Mouse (Mus musculus): ENCODE measurements at regions not wholly inside any gene's neighbourhood (a gene's known extent, or its start where the extent isn't known, plus 50 kb on each side); places are given as distances from the start of the nearest gene placed in this dataset.

GRCm38 (mm10) chrX:60719428-60720151 is 127.1 kb upstream of the Atp11c start:
- Histone ChIP-seq H3K4me2 (peak overlapping the region; percentile 37), H3K4me3 (no peak overlapping the region)
- WGBS, result 21% methylated on average over 13 of the region's 13 CpGs

GRCm38 (mm10) chrX:60718794-60719193 is 126.3 kb upstream of the Atp11c start:
- H3K9me3 ChIP-seq (replicated peaks), result no peaks in the 10 kb centered on the region
- 24% methylated on average over 6 of the region's 6 CpGs for WGBS
- no peak for ATAC-seq
- H3K9ac ChIP-seq, result no peak overlapping the region
- no peaks in the 10 kb centered on the region for H3K27me3 ChIP-seq
- H3K4me3 ChIP-seq, result no peak overlapping the region
- H3K4me1 ChIP-seq, result peaks cover 21% of the 10 kb centered on the region
- H3K4me2 ChIP-seq, result peak overlapping the region; percentile 45
- H3K36me3 ChIP-seq (ENCODE audit: poor library complexity, severe bottlenecking), result no peaks in the 10 kb centered on the region
- H3K27ac ChIP-seq, result no peak overlapping the region

More at GRCm38 (mm10) chrX:60719428-60720151, 127.1 kb upstream of the Atp11c start:
- Histone ChIP-seq H3K27me3 (no peaks in the 10 kb centered on the region), H3K9ac (no peak overlapping the region), H3K27ac (peak overlapping the region; percentile 51; the same call in 1 of the 2 replicates), H3K36me3 (ENCODE audit: poor library complexity, severe bottlenecking) (no peaks in the 10 kb centered on the region), H3K4me1 (peaks cover 21% of the 10 kb centered on the region), H3K9me3 (replicated peaks) (no peaks in the 10 kb centered on the region)
- peak; percentile 79; the same call in 1 of the 2 replicates for ATAC-seq

GRCm38 (mm10) chrX:60718156-60718769 is 125.8 kb upstream of the Atp11c start:
- H3K36me3 ChIP-seq (ENCODE audit: poor library complexity, severe bottlenecking), result no peaks in the 10 kb centered on the region
- peak overlapping the region; percentile 3; the same call in 1 of the 2 replicates for H3K4me3 ChIP-seq

GRCm38 (mm10) chrX:60681036-60681706 is 88.7 kb upstream of the Atp11c start:
- H3K9me3 ChIP-seq (replicated peaks), result no peaks in the 10 kb centered on the region

More at GRCm38 (mm10) chrX:60718156-60718769, 125.8 kb upstream of the Atp11c start:
- Histone ChIP-seq H3K4me1 (peaks cover 21% of the 10 kb centered on the region), H3K9me3 (replicated peaks) (no peaks in the 10 kb centered on the region), H3K4me2 (peak overlapping the region; percentile 45), H3K27me3 (no peaks in the 10 kb centered on the region), H3K9ac (no peak overlapping the region), H3K27ac (no peak overlapping the region)
- WGBS, result 28% methylated on average over 11 of the region's 11 CpGs
- peak; percentile 52 for ATAC-seq

GRCm38 (mm10) chrX:60644726-60645318 is 52.3 kb upstream of the Atp11c start:
- no peaks in the 10 kb centered on the region for H3K4me1 ChIP-seq
- H3K36me3 ChIP-seq (ENCODE audit: poor library complexity, severe bottlenecking), result no peaks in the 10 kb centered on the region
- 0 out of 2 replicates have a peak, but pooled peaks have one; percentile 30 for ATAC-seq
- no peaks in the 10 kb centered on the region for H3K9me3 ChIP-seq (replicated peaks)
- H3K9ac ChIP-seq, result no peak overlapping the region
- no peaks in the 10 kb centered on the region for H3K27me3 ChIP-seq
- WGBS, result 19% methylated on average over 10 of the region's 10 CpGs
- peak overlapping the region; percentile 42 for H3K4me2 ChIP-seq
- H3K4me3 ChIP-seq, result no peak overlapping the region
- H3K27ac ChIP-seq, result no peak overlapping the region

More at GRCm38 (mm10) chrX:60681036-60681706, 88.7 kb upstream of the Atp11c start:
- Histone ChIP-seq H3K4me3 (no peak overlapping the region), H3K27me3 (no peaks in the 10 kb centered on the region), H3K4me2 (no peak overlapping the region), H3K36me3 (ENCODE audit: poor library complexity, severe bottlenecking) (no peaks in the 10 kb centered on the region), H3K27ac (no peak overlapping the region), H3K9ac (no peak overlapping the region), H3K4me1 (peaks cover 6% of the 10 kb centered on the region; the same call in 1 of the 2 replicates)
- WGBS, result 33% methylated on average over 7 of the region's 7 CpGs
- ATAC-seq, result peak; percentile 74
